Mouse (Mus musculus) cerebellum, adult 2 months (tissue): ENCODE measurements at regions not wholly inside any gene's neighbourhood (a gene's known extent, or its start where the extent isn't known, plus 50 kb on each side); places are given as distances from the start of the nearest gene placed in this dataset.

Source experiments
- DNase-seq, 2 experiments: peaks; one replicate each; pipeline ENCODE4 v3.0.0; 2021
- H3K27ac ChIP-seq: fragments of 200-500 bp; 2 replicates; pipeline ENCODE4 v1.5.1; 2012; ENCODE audit warnings: low read length, control low read depth, inconsistent platforms; ENCODE audit not compliant: insufficient read depth
- H3K27me3 ChIP-seq: fragments of 200-500 bp; 2 replicates; pipeline ENCODE4 v1.6.1; 2012; ENCODE audit warnings: inconsistent platforms, mild to moderate bottlenecking, low read length, moderate library complexity; ENCODE audit not compliant: control insufficient read depth, insufficient read depth
- H3K4me1 ChIP-seq: fragments of 200-500 bp; 2 replicates; pipeline ENCODE4 v1.6.1; 2011; ENCODE audit warnings: low read length; ENCODE audit not compliant: control insufficient read depth, insufficient read depth
- H3K4me3 ChIP-seq: fragments of 200-500 bp; replicated peaks from 2 replicates; pipeline ENCODE3; 2011; ENCODE audit warnings: mild to moderate bottlenecking, low read depth, low read length, control low read depth; ENCODE audit not compliant: insufficient read depth
- CTCF ChIP-seq: fragments of 200-500 bp; IDR thresholded peaks from 2 replicates; pipeline ENCODE4 v1.5.1; 2011; ENCODE audit warnings: low read depth, mild to moderate bottlenecking, control low read depth, low read length, moderate library complexity, borderline replicate concordance; ENCODE audit not compliant: insufficient read depth
- POLR2A ChIP-seq: fragments of 200-500 bp; IDR thresholded peaks from 2 replicates; pipeline ENCODE4 v1.6.1; 2011; ENCODE audit warnings: low read length, control low read depth, borderline replicate concordance; ENCODE audit not compliant: insufficient read depth
- WGBS: fragments of 180-500 bp; shearing (Covaris S2); methylation state at CpG from one replicate; pipeline ENCODE4 v1.1.7; 2018; 5-methylcytosine and 5-hydroxymethylcytosine counted together

DNA sequence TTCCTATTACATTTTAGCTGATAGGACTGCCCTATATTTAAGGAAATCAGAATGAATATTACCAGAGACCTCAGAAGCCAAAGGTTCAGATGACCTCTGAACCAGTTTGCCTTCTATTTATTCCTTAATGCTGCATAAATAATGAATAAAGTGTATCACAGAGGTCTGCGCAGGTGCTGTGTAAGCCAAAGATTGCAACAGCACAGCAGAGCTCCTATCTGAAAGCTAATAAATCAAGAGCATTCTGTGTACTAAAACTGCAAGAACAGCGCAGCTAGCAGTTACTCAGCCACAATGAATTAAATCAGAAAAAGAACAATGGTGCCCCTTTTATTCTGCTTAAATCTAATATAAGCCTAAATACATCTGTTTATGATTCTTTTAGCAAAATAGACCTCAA is 1208.5 kb downstream of the Rapgef2 start:
- WGBS: 96% methylated on average over 2 of the region's 2 CpGs
- H3K4me3 ChIP-seq: no peak overlapping the region
- H3K27ac ChIP-seq: no peak overlapping the region
- H3K4me1 ChIP-seq: no peaks in the 10 kb centered on the region
- no peaks in the 10 kb centered on the region for H3K27me3 ChIP-seq
- no peak for DNase-seq
- no peak for TF ChIP-seq POLR2A
- no peak for TF ChIP-seq CTCF

GRCm38 (mm10) chr3:78077275-78077674 is 1209.0 kb downstream of the Rapgef2 start:
- no peaks in the 10 kb centered on the region for H3K27me3 ChIP-seq
- no peak for TF ChIP-seq POLR2A
- TF ChIP-seq CTCF: no peak
- no peak overlapping the region for H3K27ac ChIP-seq
- 62% methylated on average over 1 of the region's 1 CpGs for WGBS
- H3K4me1 ChIP-seq: no peaks in the 10 kb centered on the region
- no peak for DNase-seq
- no peak overlapping the region for H3K4me3 ChIP-seq

DNA sequence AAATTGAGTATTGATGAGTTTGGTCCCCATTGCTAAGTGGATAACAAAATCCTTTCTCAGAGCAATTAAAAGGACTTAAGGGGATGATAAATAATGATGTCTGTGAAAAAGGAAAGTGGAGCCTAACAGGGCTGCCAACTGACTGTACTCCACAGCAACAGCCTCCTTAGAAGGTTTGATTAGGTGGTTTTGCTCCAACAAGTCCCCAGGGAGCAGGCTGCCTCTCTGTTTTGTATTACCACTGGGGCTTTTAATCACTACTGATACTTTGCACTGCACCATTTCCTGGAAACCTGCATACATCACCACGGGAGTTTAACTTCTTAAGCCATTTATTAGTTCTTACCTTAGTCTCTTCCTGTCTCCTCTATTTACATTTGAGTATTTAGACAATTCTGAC is 1213.3 kb downstream of the Rapgef2 start:
- DNase-seq: no peak
- no peaks in the 10 kb centered on the region for H3K4me1 ChIP-seq

DNA sequence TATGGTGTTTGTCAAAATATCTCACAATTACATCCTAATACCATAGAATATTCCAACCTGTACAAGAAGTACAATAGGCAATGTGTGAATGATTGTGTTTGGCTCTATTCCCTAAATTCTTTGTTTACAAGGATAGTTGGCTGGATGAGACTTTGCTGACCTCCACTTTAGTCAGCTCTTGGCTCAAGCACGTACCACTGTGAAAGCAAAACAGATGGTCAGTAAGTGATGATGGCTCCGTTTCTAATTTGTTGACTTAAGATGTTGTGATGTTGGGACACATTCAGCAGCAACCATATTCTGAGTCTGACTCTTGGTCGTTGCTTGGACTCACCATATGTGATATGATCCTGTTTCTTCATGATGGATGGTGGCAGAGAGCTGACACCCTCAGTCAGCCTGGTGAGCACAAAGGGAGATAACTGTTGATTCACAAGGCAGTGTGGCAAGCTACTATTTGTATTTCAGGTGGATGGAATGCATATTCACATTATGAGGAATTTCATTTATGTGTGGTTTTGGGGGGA is 1219.1 kb downstream of the Rapgef2 start:
- H3K4me3 ChIP-seq: no peak overlapping the region
- peak; percentile 31 to 74 for DNase-seq
- H3K27me3 ChIP-seq: no peaks in the 10 kb centered on the region
- TF ChIP-seq POLR2A (no peak), CTCF (no peak)
- no peak overlapping the region for H3K27ac ChIP-seq
- H3K4me1 ChIP-seq: peaks cover 7% of the 10 kb centered on the region; the same call in 1 of the 2 replicates
- 10% methylated on average over 3 of the region's 3 CpGs for WGBS

More for the DNA sequence above, 1213.3 kb downstream of the Rapgef2 start:
- Histone ChIP-seq H3K4me3 (no peak overlapping the region), H3K27ac (no peak overlapping the region), H3K27me3 (no peaks in the 10 kb centered on the region)
- WGBS: 35% methylated on average over 1 of the region's 1 CpGs
- no peak for TF ChIP-seq CTCF
- no peak for TF ChIP-seq POLR2A

GRCm38 (mm10) chr3:78066336-78066735 is 1220.0 kb downstream of the Rapgef2 start:
- H3K27ac ChIP-seq: no peak overlapping the region
- 16% methylated on average over 4 of the region's 4 CpGs for WGBS
- TF ChIP-seq POLR2A (no peak), CTCF (no peak)
- H3K4me3 ChIP-seq: no peak overlapping the region
- H3K4me1 ChIP-seq: peaks cover 7% of the 10 kb centered on the region; the same call in 1 of the 2 replicates
- peak; percentile 40 to 75 for DNase-seq
- H3K27me3 ChIP-seq: no peaks in the 10 kb centered on the region

- H3K27me3 ChIP-seq: no peaks in the 10 kb centered on the region
- no peak overlapping the region for H3K4me3 ChIP-seq
- 74% methylated on average over 3 of the region's 3 CpGs for WGBS
- no peak for DNase-seq
- H3K4me1 ChIP-seq: peaks cover 12% of the 10 kb centered on the region; the same call in 1 of the 2 replicates
- no peak overlapping the region for H3K27ac ChIP-seq
- TF ChIP-seq POLR2A (no peak), CTCF (no peak)
Observed at GRCm38 (mm10) chr3:78062549-78062948, 1223.8 kb downstream of the Rapgef2 start.

GRCm38 (mm10) chr3:78059826-78060591 is 1226.3 kb downstream of the Rapgef2 start:
- DNase-seq: peak; percentile 44 to 82
- 29% methylated on average over 6 of the region's 6 CpGs for WGBS
- H3K27ac ChIP-seq: no peak overlapping the region

More at GRCm38 (mm10) chr3:78059826-78060591, 1226.3 kb downstream of the Rapgef2 start:
- peaks cover 5% of the 10 kb centered on the region; the same call in 1 of the 2 replicates for H3K4me1 ChIP-seq
- H3K4me3 ChIP-seq: no peak overlapping the region
- H3K27me3 ChIP-seq: no peaks in the 10 kb centered on the region
- TF ChIP-seq CTCF: no peak
- TF ChIP-seq POLR2A: no peak
